Mouse (Mus musculus) neural tube, embryonic 12.5 days (tissue): ENCODE measurements around the gene Pcbp3. TPM values are rescaled to one million over a fixed set of nuclear protein-coding genes. Genes with fewer than 3 reads are reported as not detected.
A peak's percentile ranks its signal among the peaks of the same experiment; 100 is the strongest.
"Not testable (repeated sequence)": the region's sequence is repeated elsewhere in the genome, so short reads cannot be mapped to it uniquely, and the experiment has no call there.

ENCODE experiments used
- ATAC-seq: fragments of 200-750 bp; cut with Nextera tagmentation; 2 replicates; pipeline ENCODE4 v1.8.0; 2017; ENCODE audit warnings: low read depth, mild to moderate bottlenecking, moderate TSS enrichment, moderate library complexity; ENCODE audit not compliant: low FRiP score
- H3K27ac ChIP-seq: fragments of 300-500 bp; sonication (generic); 2 replicates; pipeline ENCODE4 v1.5.1; 2016
- H3K27me3 ChIP-seq: fragments of 300-500 bp; sonication (generic); replicated peaks from 2 replicates; pipeline ENCODE4 v1.6.1; 2016; ENCODE audit warnings: mild to moderate bottlenecking
- H3K36me3 ChIP-seq: fragments of 300-500 bp; sonication (generic); 2 replicates; pipeline ENCODE4 v1.6.1; 2016; ENCODE audit warnings: mild to moderate bottlenecking
- H3K4me1 ChIP-seq: fragments of 300-500 bp; sonication (generic); 2 replicates; pipeline ENCODE4 v1.6.1; 2016
- H3K4me2 ChIP-seq: fragments of 300-500 bp; sonication (generic); replicated peaks from 2 replicates; pipeline ENCODE4 v1.6.1; 2016; ENCODE audit warnings: mild to moderate bottlenecking
- H3K4me3 ChIP-seq: fragments of 300-500 bp; sonication (generic); 2 replicates; pipeline ENCODE4 v1.5.1; 2016
- H3K9ac ChIP-seq: fragments of 300-500 bp; sonication (generic); 2 replicates; pipeline ENCODE4 v1.6.1; 2016; ENCODE audit warnings: mild to moderate bottlenecking
- H3K9me3 ChIP-seq: fragments of 300-500 bp; sonication (generic); 2 replicates; pipeline ENCODE4 v1.6.1; 2016; ENCODE audit warnings: mild to moderate bottlenecking
- WGBS: fragments of 180-500 bp; shearing (Covaris S2); methylation state at CpG from one replicate; pipeline ENCODE4 v1.1.7; 2016; 5-methylcytosine and 5-hydroxymethylcytosine counted together
- polyA plus RNA-seq: library from polyadenylated mRNA; unstranded; fragments of >200 nt; fragmentation: Nextera tagmentation; extraction: Ambion mirVana; gene quantifications from 2 replicates; pipeline ENCODE4 v1.2.1, GENCODE M21; 2016

The Pcbp3 gene
- polyA plus RNA-seq, 1 experiment from 2014 or later: 112 TPM

DNA sequence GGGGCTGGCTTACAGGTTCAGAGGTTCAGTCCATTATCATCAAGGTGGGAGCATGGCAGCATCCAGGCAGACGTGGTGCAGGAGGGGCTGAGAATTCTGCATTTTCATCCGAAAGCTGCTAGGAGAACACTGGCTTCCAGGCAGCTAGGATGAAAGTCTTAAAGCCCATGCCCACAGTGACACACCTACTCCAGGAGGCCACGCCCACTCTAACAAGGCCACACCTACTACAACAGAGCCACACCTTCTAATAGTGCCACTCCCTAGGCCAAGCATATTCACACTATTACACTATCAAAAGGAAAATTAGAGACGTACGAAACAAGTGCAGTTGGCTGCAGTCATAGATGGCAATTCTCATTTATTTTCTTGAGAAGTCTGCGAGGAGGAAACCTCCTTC, 10.6 kb upstream of the Pcbp3 start:
- not testable (repeated sequence) for H3K27ac ChIP-seq, H3K4me2 ChIP-seq, H3K9me3 ChIP-seq, H3K9ac ChIP-seq, H3K36me3 ChIP-seq, H3K4me3 ChIP-seq, ATAC-seq, H3K27me3 ChIP-seq
- 0 out of 2 replicates have a peak, but pooled peaks cover 12% of the 10 kb centered on the region for H3K4me1 ChIP-seq
- 79% methylated on average over 6 of the region's 6 CpGs for WGBS

DNA sequence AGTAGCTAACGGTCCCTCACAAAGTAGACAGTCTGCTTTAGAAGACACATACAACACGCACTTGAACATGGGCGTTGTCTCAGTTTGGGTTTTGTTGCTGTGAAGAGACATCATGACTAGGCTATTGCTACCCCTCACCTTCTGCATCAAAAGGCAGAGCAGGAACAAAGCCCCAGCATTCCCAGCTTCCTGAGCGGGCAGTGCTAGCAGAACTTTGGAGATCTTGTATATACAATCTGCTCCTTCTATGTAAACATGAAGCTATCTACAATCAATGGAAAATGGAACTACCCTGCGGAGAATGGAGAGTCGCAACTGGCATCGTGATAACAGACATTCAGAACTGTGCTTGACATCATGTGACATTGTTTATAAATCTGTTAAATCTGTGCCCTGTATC, 9.3 kb upstream of the Pcbp3 start:
- WGBS: 89% methylated on average over 7 of the region's 7 CpGs
- no peaks in the 10 kb centered on the region for H3K9me3 ChIP-seq

DNA sequence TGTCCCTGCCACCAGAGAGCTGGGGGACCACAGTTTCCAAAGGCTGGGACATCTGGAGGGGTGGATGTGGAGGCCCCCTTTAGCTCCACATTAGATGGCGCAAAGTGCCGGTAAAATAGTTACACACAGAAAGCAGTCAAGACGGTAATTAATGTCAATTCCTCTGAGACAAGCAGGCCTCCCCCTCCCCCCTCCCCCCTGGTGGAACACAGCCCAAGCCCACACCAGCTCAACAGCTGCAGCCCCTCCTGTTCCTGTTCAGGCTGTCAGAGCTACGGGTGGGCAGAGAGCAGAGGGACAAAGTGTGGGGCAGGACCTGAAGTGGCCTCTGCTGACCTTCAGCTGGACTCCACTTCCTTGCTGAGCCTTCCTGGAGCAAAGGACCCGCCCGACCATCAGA, 2.7 kb upstream of the Pcbp3 start:
- Histone ChIP-seq H3K4me3 (no peak overlapping the region), H3K4me1 (peaks cover 36% of the 10 kb centered on the region), H3K9me3 (no peaks in the 10 kb centered on the region), H3K4me2 (peak overlapping the region; percentile 30), H3K36me3 (no peaks in the 10 kb centered on the region), H3K27me3 (0 out of 2 replicates have a peak, but pooled peaks cover 4% of the 10 kb centered on the region), H3K27ac (no peak overlapping the region), H3K9ac (no peak overlapping the region)
- 15% methylated on average over 6 of the region's 6 CpGs for WGBS
- no peak for ATAC-seq

More for the DNA sequence above, 9.3 kb upstream of the Pcbp3 start:
- Histone ChIP-seq H3K27me3 (no peaks in the 10 kb centered on the region), H3K36me3 (no peaks in the 10 kb centered on the region), H3K27ac (no peak overlapping the region), H3K4me2 (no peak overlapping the region), H3K9ac (no peak overlapping the region), H3K4me1 (0 out of 2 replicates have a peak, but pooled peaks cover 13% of the 10 kb centered on the region), H3K4me3 (no peak overlapping the region)
- ATAC-seq: no peak

- H3K27ac ChIP-seq: no peak overlapping the region
Measured at GRCm38 (mm10) chr10:76963997-76964396, 2.3 kb upstream of the Pcbp3 start.

GRCm38 (mm10) chr10:76961156-76961555, 531 bp downstream of the Pcbp3 start:
- Histone ChIP-seq H3K9me3 (no peaks in the 10 kb centered on the region), H3K4me1 (peaks cover 38% of the 10 kb centered on the region), H3K27ac (no peak overlapping the region), H3K9ac (peak overlapping the region; percentile 86), H3K4me2 (peak overlapping the region; percentile 96), H3K27me3 (0 out of 2 replicates have a peak, but pooled peaks cover 4% of the 10 kb centered on the region), H3K36me3 (no peaks in the 10 kb centered on the region), H3K4me3 (peak overlapping the region; percentile 71)
- WGBS: 11% methylated on average over 11 of the region's 11 CpGs
- ATAC-seq: peak; percentile 45

More at GRCm38 (mm10) chr10:76963997-76964396, 2.3 kb upstream of the Pcbp3 start:
- no peak overlapping the region for H3K9ac ChIP-seq
- H3K27me3 ChIP-seq: 0 out of 2 replicates have a peak, but pooled peaks cover 4% of the 10 kb centered on the region
- H3K4me1 ChIP-seq: peaks cover 38% of the 10 kb centered on the region
- H3K36me3 ChIP-seq: no peaks in the 10 kb centered on the region
- H3K4me2 ChIP-seq: peak overlapping the region; percentile 30
- WGBS: 20% methylated on average over 9 of the region's 9 CpGs
- no peak overlapping the region for H3K4me3 ChIP-seq
- no peaks in the 10 kb centered on the region for H3K9me3 ChIP-seq
- no peak for ATAC-seq

DNA sequence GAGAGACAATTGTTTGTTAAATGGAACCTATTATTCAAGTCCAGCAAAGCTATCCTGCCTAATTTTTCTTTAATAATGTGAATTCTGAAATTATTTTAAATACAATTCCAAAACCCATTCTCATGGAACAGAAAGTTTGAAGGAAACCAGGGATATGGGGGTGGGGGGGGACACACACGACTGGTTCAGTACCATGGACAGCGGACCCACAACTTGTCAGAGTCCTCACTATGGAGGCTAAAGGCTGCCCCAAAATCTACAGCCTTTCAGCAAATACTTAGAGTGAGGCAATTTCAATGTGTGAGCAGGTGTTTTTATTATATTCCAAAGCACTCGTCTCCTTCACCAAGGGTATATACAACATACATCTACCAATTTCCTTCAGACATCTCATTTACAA, 3.5 kb downstream of the Pcbp3 start:
- Histone ChIP-seq H3K36me3 (no peaks in the 10 kb centered on the region), H3K9me3 (no peaks in the 10 kb centered on the region), H3K4me2 (no peak overlapping the region), H3K27me3 (no peaks in the 10 kb centered on the region), H3K4me1 (peaks cover 17% of the 10 kb centered on the region), H3K27ac (no peak overlapping the region), H3K9ac (no peak overlapping the region), H3K4me3 (no peak overlapping the region)
- WGBS: 60% methylated on average over 3 of the region's 3 CpGs
- no peak for ATAC-seq

GRCm38 (mm10) chr10:76956200-76956599, 5.5 kb downstream of the Pcbp3 start:
- WGBS: 58% methylated on average over 6 of the region's 6 CpGs
- H3K4me1 ChIP-seq: peaks cover 12% of the 10 kb centered on the region
- no peak overlapping the region for H3K27ac ChIP-seq
- ATAC-seq: no peak
- H3K36me3 ChIP-seq: no peaks in the 10 kb centered on the region
- H3K9ac ChIP-seq: no peak overlapping the region
- no peaks in the 10 kb centered on the region for H3K27me3 ChIP-seq
- no peak overlapping the region for H3K4me2 ChIP-seq
- no peak overlapping the region for H3K4me3 ChIP-seq
- no peaks in the 10 kb centered on the region for H3K9me3 ChIP-seq

DNA sequence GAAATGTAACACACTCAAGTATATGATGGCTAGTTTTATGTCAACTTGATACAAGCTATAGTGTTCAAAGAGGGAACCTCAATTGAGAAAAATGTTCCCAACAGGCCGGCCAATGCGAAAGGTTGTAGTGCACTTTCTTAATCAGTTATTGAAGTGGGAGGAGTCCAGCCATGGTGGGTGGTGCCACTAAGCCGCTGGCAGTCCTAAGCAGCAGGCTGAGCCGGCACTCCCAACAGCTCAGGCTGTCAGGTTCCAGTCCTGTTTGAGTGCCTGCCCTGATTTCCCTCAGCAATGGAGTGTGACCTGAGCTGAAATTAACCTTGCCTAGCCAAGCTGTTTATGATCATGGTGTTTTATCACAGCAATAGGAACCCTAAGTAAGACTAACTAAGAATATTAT, 20.6 kb downstream of the Pcbp3 start:
- Histone ChIP-seq H3K36me3 (no peaks in the 10 kb centered on the region), H3K4me2 (no peak overlapping the region), H3K4me3 (no peak overlapping the region), H3K4me1 (no peaks in the 10 kb centered on the region), H3K9ac (no peak overlapping the region), H3K27me3 (no peaks in the 10 kb centered on the region), H3K9me3 (no peaks in the 10 kb centered on the region), H3K27ac (no peak overlapping the region)
- WGBS: 65% methylated on average over 4 of the region's 4 CpGs
- no peak for ATAC-seq

DNA sequence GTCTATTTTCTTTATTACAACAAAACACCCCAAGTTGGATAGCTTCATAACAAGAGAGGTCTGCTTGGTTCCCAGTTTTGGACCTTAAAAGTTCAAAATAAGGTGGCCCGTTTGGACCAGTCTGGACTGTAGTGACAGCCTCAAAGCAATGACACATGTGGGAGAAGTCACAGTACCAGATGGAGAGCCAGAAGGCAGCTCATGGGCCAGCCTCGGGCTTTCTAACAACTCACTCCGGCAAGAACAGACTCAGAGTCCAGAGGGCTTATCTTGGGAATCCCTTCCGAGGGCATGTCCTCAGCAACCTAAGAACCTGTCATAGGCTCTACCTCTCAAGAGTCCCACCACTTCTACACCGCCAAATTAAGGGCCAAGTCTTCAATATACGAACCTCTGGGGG, 24.9 kb downstream of the Pcbp3 start:
- H3K4me1 ChIP-seq: no peaks in the 10 kb centered on the region
- H3K9me3 ChIP-seq: no peaks in the 10 kb centered on the region
- H3K36me3 ChIP-seq: no peaks in the 10 kb centered on the region
- H3K4me3 ChIP-seq: no peak overlapping the region
- H3K27ac ChIP-seq: no peak overlapping the region
- no peaks in the 10 kb centered on the region for H3K27me3 ChIP-seq
- H3K9ac ChIP-seq: no peak overlapping the region
- no peak for ATAC-seq
- WGBS: 91% methylated on average over 6 of the region's 6 CpGs
- H3K4me2 ChIP-seq: no peak overlapping the region

DNA sequence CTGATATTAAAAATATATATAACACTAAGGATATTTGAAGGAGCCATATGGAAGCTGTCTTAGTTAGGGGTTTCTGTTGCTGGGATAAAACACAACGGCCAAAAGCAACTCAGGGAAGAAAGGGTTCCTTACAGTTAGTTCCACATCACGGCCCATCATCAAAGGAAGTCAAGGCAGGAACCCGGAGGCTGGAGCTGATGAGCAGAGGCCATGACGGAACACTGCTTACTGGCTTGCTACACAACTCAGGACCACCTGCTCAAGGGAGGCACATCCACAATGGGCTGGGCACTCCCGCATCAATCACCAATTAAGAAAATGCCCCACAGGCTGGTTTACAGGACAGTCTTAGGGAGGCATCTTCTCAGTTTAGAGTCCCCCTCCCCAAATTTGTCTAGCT, 26.9 kb downstream of the Pcbp3 start:
- no peak overlapping the region for H3K9ac ChIP-seq
- no peaks in the 10 kb centered on the region for H3K36me3 ChIP-seq
- no peak for ATAC-seq
- WGBS: 82% methylated on average over 5 of the region's 5 CpGs
- no peak overlapping the region for H3K4me3 ChIP-seq
- no peak overlapping the region for H3K27ac ChIP-seq
- no peak overlapping the region for H3K4me2 ChIP-seq
- H3K27me3 ChIP-seq: no peaks in the 10 kb centered on the region
- no peaks in the 10 kb centered on the region for H3K9me3 ChIP-seq
- H3K4me1 ChIP-seq: no peaks in the 10 kb centered on the region

GRCm38 (mm10) chr10:76931794-76932193, 29.9 kb downstream of the Pcbp3 start:
- no peak overlapping the region for H3K9ac ChIP-seq
- no peaks in the 10 kb centered on the region for H3K4me1 ChIP-seq
- no peak for ATAC-seq
- no peaks in the 10 kb centered on the region for H3K36me3 ChIP-seq
- no peak overlapping the region for H3K4me2 ChIP-seq
- H3K27me3 ChIP-seq: no peaks in the 10 kb centered on the region
- WGBS: 78% methylated on average over 1 of the region's 1 CpGs
- H3K9me3 ChIP-seq: no peaks in the 10 kb centered on the region
- no peak overlapping the region for H3K4me3 ChIP-seq
- H3K27ac ChIP-seq: no peak overlapping the region

GRCm38 (mm10) chr10:76931122-76931521, 30.6 kb downstream of the Pcbp3 start:
- Histone ChIP-seq H3K9ac (no peak overlapping the region), H3K27me3 (no peaks in the 10 kb centered on the region), H3K36me3 (no peaks in the 10 kb centered on the region), H3K9me3 (no peaks in the 10 kb centered on the region), H3K4me3 (no peak overlapping the region), H3K4me2 (no peak overlapping the region), H3K4me1 (no peaks in the 10 kb centered on the region), H3K27ac (no peak overlapping the region)
- 89% methylated on average over 6 of the region's 6 CpGs for WGBS
- ATAC-seq: no peak

DNA sequence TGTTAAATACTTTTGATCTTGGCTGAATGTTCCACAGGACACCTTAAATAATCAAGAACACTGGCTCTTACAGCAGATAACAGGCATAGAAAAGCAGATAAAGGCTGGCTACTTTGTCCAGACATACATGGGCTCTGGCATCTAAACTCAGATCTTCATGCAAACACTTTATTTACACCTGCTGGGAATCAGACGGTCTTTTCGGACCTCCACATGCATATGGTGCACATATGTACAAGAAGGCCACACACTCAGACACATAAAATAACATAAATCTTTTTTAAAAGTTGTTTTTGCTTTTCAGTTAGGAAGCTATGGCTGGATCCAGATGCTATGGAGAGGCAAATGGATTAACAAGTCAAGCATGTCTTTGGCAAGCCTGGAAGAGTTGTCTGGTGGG, 37.2 kb downstream of the Pcbp3 start:
- ATAC-seq: no peak
- H3K27me3 ChIP-seq: no peaks in the 10 kb centered on the region
- no peaks in the 10 kb centered on the region for H3K9me3 ChIP-seq
- H3K4me1 ChIP-seq: no peaks in the 10 kb centered on the region
- no peaks in the 10 kb centered on the region for H3K36me3 ChIP-seq
- WGBS: 78% methylated on average over 2 of the region's 2 CpGs
- H3K9ac ChIP-seq: no peak overlapping the region
- no peak overlapping the region for H3K4me3 ChIP-seq
- no peak overlapping the region for H3K27ac ChIP-seq
- no peak overlapping the region for H3K4me2 ChIP-seq
